Mouse (Mus musculus): ENCODE results near the gene Tmem115.

DNA sequence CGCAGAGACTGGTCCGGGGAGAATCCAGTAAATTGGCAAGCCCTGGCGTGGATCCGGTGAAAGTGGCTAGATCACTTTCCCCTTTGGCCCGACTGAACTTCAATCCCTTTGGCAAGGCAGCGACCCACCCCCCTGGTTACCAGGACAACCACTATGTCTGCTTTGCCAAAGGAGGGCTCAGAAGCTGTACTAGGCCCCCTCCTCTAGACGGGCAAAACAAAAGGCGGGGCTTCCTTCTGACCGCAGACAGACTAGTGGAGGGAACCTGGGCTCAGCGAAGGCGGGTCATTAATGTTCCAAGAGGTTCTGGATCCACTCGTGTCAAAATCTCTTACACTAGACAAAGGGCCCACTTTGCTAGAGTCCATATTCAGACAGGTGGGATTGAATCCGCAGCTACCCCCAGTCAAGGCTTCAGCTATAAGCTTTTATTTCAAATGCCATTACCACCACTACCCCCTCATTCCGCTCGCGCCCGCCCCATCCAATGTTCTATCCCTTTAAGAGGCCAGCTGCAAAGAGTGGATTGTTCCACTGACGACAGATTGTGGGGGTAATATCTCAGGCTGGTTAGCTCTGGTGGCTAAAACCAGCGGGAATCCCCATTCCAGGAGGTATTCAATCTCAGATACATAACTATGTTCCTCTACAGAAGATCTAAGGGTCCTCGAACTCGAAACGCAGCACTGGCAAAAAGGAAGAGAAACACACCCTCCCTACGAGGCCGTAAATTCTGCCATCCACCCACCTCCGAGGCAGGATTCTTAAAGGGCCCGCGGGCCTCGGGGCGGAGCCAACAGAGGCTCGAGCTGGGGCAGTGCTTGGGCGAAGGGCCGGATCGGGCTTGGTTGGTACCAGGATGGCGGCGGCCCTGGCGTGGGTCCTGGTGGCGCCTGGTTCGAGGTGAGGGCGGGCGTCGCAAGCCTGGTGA is 34.9 kb downstream of the Tmem115 start:
- TF ChIP-seq POLR2A (IDR thresholded peaks at IDR 0.05; ENCODE audit: low read depth, low read length) (no peak; the same call in 1 of the 2 replicates), CTCF (IDR thresholded peaks at IDR 0.05; ENCODE audit: extremely low read depth, insufficient read depth, insufficient read length, insufficient replicate concordance) (no peak)
